Mouse (Mus musculus) erythroblast, adult 5-6 weeks (primary cell): ENCODE results near the gene Map6. TPM values are rescaled to one million over a fixed set of nuclear protein-coding genes. Genes with fewer than 3 reads are reported as not detected.

Experiments
- ATAC-seq: replicated peaks from 2 replicates; pipeline ENCODE4 v1.8.0; 2016; ENCODE audit warnings: moderate number of reproducible peaks, mild to moderate bottlenecking, moderate TSS enrichment, inconsistent platforms; ENCODE audit not compliant: poor library complexity, low FRiP score, severe bottlenecking
- total RNA-seq, 2 experiments: library from RNA; stranded (forward) in 1 of 2; stranded (reverse) in 1 of 2; fragments of 150-400 nt in 1 of 2; fragments of 200-764, 138-1000 nt in 1 of 2; gene quantifications; 2 replicates each; pipeline versions ENCODE4 v1.2.3 to v1.2.4; 2015 to 2017; ENCODE audit warnings: low replicate concordance in 2 of 2

The Map6 gene
- total RNA-seq (2015; ENCODE audit: low replicate concordance), result 0.19 TPM in 1 of 2 replicates, not detected in the other
- total RNA-seq (2017; ENCODE audit: low replicate concordance), result 0.34 TPM in 1 of 2 replicates, not detected in the other

DNA sequence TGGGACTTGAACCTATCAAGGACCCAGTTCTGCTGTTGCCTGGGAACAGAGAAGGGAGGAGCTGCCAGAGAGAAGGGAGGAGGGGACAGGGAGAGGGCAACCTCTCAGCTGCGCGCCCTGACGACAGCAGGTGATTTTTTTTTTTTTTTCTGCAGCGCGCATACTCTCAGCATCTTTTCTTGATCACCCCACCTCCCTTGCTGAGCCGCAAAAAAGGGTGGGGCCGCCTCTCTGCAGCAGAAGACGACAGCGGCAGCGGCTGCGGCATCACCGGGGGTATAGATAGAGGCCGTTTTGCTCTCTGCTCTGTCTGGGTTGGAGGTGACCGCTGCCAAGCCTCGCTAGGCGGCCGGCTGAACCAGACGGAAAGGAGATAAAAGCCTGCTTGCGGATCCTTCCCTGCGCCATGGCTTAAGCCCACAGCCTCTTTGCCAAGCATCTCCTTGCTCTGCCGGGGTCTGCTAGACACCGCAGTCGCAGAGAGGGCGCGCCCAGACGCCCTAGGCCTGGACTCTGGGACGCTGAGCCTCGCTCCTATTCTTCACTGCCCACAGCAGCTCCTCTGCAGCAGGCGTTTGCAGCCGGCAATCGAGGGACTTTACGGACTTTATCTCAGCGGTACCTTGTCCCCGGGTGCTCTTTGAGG is at the start of gene Map6:
Gene Map6, plus strand, starts transcription at position 197 of the 646 bp plus-strand sequence.
- no peak for ATAC-seq

GRCm38 (mm10) chr7:99224225-99224624 is 43.0 kb upstream of the Map6 start:
- ATAC-seq, result no peak

- no peak for ATAC-seq
Measured at GRCm38 (mm10) chr7:99224648-99225190, 42.5 kb upstream of the Map6 start.

GRCm38 (mm10) chr7:99225421-99225820 is 41.8 kb upstream of the Map6 start:
- no peak for ATAC-seq

GRCm38 (mm10) chr7:99226662-99227061 is 40.6 kb upstream of the Map6 start:
- ATAC-seq, result no peak

- no peak for ATAC-seq
Measured at GRCm38 (mm10) chr7:99227267-99227666, 40.0 kb upstream of the Map6 start.

DNA sequence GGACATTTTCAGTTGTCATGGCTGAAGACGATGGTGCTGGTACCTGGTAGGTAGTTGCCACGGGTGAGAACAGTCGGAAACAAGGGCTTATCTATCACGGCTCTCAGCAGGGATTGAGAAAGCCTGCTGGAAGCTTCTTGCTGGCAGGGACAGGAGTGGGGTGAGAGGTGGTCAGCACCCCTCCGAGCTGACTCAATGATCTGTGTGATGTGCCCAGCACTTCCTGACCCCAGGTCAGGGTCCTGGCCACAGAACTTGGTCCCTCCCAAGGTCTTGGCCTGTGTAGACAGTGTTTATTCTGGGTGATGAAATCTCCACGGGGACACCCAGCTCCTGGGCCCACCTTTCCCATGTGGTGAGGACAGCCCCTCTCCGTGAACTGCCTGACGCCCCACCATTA is 38.4 kb upstream of the Map6 start:
- no peak for ATAC-seq

GRCm38 (mm10) chr7:99229411-99229810 is 37.8 kb upstream of the Map6 start:
- ATAC-seq, result no peak

GRCm38 (mm10) chr7:99230061-99230747 is 37.0 kb upstream of the Map6 start:
- ATAC-seq, result no peak

DNA sequence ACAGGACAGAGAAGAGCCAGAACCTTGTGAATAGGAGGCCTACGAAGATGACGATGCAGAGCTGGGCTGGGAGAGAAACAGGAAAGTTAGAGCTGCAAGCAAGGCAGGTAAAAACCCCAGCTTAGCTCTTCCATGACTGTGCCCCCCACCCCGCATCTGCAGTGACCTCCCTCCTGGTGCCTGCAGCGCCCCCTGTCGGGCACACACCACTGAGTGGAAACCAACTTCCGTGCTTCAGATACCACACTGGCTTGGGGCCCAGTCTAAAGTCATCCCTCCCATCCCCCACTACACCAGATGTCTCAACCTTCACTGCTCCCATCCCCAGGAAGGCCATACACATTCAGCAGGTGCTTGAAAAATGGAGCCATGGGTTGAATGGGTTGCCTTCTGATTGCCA is 34.7 kb upstream of the Map6 start:
- no peak for ATAC-seq

GRCm38 (mm10) chr7:99234916-99235315 is 32.3 kb upstream of the Map6 start:
- no peak for ATAC-seq

DNA sequence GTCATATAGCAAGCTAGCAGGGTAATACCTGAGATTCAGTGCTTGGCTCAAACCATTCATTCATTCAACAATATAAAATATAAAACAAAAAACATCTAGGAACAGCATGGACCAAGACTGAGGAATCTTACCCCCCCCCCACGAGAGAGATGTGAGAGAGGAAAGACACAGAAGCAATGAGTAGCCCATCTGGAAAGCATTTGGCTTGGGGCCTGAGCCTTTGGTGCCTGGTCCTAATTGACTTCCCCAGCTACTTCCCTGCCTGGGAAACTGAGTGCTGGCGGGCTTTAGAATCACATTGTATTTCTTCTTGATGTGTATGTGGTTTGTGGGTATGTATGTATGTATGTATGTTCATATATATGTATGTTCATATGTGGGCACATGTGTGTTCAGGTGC is 31.6 kb upstream of the Map6 start:
- no peak for ATAC-seq

DNA sequence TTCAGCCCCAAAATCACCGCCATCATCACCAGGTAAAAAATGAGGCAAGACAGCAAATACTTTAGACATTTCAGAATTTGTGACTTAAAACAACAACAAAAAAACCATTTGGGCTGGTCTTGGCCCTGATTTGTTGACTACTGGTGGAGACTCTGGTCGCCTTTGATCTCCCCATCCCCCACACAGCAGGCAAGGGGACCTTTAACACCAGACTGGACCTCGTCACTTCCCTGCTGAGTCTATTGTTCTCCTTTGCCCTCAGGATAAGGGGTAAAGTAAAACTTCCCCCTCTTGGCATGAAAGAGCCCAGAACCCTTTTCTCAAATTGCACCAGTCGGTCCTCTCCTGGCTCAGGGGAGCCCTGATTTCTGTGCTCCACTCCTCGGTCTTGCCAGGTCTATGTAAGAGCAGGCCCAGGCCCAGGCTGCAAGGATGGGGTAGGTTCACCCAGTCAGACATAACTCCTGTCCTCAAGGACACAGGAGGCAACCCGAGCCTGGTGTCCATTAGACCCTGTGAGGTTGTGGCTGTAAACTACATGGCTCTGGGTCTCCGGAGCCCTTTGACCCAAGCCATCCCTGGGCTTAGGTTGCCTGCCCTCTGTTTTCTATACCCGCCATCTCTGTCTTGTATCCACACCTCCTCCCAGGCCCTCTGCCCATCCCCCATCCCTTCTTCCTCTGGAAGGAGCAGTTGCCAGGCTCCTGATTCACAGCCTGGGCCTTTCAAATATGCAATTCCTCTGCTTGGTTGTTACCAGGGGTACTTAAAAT is 30.2 kb upstream of the Map6 start:
- no peak for ATAC-seq

- ATAC-seq, result no peak
Measured at GRCm38 (mm10) chr7:99238417-99238816, 28.8 kb upstream of the Map6 start, which contains the start of gene Mogat2. Gene Mogat2, minus strand, starts transcription at chr7:99238619.

DNA sequence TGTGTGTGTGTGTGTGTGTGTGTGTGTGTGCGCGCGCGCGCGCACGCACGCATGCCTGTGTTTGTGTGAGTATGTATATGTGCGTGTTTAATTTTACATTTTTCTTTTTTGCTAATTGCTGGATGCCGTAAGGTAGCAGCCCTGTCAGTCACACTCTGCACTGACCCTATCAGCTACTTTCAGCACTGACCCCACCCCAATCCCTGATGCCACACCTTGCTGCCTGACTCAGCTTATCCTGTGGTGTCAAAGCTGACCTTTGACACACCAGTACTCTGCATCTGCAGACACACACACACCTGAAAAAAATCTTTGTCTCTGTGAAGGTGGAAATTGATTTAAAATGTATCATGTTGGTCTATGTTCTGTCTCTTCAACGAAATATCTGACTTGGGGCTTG is 25.1 kb upstream of the Map6 start:
- peak; percentile 58; the same call in 1 of the 2 replicates for ATAC-seq

DNA sequence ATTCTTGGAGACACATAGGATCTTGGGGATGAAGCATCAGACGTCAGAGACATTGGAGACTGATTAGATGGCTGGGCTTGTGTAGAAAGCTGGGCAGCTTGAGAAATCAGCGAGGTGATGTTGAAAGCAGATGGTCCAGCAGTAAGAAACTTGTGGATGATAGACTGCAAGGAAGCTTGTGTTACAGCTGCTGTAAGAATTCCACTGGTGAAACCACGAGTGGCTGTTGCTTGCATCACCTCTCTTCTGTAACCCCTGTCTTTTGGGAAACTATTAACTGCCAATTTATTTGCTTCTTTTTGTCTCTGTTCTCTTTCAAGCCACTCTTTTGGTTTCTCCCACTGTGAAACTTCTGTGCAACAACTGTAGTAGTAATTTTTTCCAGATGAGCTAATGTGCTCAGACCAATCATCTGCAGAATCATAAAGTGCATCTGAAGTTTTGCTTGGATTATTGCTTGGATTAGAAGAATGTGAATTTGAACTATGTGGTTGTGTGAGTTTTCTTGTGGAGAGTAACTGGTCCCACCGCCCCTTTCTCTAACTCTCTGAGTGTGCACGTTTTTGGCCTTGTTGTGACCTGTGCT is 19.0 kb upstream of the Map6 start:
- no peak for ATAC-seq

- peak; percentile 62; the same call in 1 of the 2 replicates for ATAC-seq
Measured at GRCm38 (mm10) chr7:99248906-99249581, 18.2 kb upstream of the Map6 start.

GRCm38 (mm10) chr7:99249582-99249911 is 17.7 kb upstream of the Map6 start:
- ATAC-seq, result no peak; the same call in 1 of the 2 replicates

DNA sequence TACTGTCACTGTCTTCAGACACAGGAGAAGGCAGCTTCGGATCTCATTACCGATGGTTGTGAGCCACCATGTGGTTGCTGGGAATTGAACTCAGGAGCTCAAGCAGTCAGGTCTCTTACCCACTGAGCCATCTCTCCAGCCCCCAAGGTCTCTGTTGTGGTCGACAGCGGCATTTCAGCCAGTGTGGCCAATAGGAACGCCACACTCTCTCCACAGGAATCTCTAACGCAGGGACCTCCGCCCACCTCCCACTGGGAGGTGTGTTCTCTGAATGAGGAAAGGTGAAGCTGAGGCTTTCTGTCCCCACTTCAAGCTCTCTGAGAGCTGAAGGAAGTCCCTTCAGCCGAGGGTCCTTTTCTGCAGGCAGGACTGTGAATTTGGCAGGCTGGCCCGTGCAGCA is 16.9 kb upstream of the Map6 start:
- no peak for ATAC-seq

DNA sequence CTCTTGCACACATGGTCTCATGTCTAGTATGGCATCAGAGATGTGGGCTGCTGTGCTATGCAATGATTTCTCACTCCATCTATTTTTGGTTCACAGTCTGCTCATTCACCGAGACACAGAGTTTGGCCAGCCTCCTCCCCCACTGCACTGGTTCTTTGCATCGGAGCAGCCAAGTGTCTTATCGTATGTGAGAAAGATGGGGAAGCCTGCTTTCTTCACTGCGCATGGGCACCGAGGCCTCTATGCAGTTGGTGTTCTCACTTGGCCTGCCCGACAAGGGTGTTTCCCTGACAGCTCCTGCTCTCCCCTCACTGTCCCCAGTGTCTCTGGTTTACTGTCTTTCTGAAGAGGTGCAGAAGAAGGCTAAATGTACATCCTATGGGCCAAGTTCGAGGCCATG is 12.2 kb upstream of the Map6 start:
- ATAC-seq, result no peak
